Mouse (Mus musculus): ENCODE results near the gene Cnot1.
A peak's percentile ranks its signal among the peaks of the same experiment; 100 is the strongest.

The Cnot1 gene

DNA sequence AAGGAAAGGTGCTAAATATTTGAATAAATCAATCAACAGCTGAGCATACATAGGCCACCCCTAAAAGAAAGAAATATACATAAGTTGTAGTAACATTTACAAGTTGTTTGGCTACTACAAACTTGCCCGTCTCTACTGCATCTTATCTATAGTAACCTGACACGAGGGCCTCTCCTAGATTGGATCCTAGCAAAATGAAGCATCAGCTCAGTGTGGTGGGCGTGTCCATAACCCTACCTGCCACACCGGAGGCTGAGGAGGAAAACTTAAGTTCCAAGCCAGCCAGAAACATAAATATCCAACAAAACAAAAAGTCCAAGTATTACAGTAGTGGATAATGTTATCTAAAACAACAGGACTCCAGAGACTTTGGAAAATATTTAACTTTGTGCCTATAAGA lies 79.6 kb downstream of the Cnot1 start:
- no peak for DNase-seq (ENCODE audit: low read depth)

DNA sequence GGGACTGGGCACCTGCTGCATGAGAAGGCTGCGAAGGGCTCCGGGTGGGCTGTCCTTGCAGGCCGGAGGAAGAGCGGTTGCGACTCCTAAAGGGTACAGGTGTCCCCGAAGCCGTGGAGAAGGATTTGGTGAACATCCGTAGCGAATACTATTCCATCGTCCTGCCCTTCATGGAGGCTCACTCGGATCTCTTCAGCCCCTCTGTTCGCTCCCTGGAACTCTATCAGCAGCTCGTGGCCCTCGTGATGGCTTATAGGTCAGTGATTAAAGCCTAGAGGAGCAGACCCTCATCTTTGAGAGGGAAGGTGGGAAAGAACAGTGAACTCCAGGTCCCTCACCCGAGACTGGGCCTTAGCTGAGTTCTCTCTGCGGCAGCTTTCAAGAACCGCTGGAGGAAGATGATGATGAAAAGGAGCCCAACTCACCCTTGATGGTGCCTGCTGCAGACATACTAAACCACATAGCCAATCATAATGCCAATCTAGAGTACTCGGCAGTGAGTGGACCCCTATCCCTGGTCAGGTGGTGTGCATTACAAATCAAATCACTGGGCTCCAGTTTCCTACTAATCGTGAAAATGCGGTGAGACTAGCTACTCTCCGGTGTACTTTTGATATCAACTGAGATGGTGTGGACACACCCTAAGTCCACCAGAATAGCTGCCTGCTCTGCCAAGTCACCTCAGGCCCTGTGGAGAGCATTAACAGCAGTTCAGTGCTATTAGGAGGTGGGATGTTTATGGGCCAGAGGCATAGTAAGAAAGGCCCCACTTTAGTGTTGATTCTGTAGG lies 90.5 kb downstream of the Cnot1 start:
- DNase-seq (ENCODE audit: low read depth) = no peak

DNA sequence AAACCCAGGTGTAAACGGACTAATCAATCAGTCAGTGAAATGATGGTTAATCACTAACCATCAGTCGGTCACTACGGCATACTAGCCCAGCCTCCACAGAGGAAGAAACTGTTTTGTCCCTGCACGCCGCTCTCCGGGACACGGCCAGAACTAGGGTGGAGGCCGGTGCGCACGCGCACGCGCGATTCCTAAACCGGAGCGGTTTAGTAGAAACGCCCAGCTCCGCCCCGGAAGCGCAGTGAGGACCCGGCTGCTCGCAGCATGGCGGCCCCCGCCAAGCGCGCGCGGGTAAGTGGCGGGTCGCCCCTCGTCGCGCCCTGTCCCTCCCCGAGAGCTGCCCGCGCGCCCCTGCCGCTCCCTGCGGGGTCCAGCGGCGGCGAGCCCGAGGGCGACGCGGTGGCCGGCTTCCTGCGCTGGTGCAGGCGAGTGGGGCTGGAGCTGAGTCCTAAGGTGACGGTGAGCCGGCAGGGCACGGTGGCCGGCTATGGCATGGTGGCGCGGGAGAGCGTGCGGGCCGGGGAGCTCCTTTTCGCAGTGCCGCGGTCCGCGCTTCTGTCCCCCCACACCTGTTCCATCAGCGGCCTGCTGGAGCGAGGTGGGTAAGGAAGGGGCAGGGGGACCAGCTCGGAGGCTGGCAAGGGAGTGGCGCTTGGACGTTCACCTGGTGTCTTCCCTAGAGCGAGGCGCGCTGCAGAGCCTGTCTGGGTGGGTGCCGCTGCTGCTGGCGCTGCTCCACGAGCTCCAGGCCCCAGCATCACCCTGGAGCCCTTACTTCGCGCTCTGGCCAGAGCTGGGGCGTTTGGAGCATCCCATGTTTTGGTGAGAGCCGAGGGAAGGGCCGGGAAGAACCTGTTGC lies 91.4 kb downstream of the Cnot1 start, which contains the start of gene Setd6:
TSS of gene Setd6 (plus strand) at position 206 of the 856 bp plus-strand sequence.
- peak; percentile 84 for DNase-seq (ENCODE audit: low read depth)

DNA sequence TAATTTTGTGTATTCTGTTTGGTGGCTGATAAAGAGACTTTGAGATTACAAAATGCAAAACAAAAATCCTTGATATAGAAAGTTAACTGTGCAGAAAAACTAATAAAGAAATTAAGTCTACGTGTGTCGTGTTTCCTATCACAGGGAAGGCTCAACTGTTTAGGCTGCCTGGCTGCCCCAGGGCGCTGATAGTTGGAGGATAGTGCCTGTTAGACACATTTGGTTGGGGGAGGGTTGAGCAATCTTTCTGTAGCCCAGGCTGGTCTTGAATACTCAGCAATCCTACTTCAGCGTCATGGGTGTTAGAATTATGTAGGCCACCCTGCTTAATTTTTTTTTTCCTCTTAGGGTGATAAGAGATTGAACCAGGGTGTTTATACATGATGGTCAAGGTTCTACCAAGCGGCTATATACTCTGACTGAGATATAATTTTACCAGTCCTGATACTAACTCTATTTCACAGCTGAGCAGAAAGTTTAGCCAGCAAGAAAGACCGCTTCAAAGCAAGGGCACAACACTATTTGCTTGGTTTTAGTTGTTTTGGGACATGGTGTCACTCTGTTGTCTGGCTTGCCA lies 92.3 kb downstream of the Cnot1 start:
- no peak for DNase-seq (ENCODE audit: low read depth)

DNA sequence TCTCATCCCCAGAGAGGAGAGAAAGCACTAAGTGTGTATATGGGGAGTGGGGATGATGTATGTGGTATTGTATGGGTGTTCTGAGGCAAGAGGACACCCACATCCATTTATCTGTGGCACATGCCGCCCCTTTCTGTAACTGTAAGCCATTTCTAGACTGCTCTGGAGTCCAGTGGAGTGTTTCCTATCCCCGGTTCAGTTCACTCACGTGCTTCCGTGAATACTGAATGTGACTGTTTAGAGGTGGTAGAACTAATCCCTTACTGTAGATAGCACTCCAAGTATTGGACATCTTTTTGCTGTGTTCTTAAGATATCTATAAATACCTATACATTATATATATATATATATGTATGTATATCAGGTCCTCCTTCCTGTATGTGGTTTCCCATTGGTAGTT lies 92.9 kb downstream of the Cnot1 start:
- DNase-seq (ENCODE audit: low read depth) = no peak

DNA sequence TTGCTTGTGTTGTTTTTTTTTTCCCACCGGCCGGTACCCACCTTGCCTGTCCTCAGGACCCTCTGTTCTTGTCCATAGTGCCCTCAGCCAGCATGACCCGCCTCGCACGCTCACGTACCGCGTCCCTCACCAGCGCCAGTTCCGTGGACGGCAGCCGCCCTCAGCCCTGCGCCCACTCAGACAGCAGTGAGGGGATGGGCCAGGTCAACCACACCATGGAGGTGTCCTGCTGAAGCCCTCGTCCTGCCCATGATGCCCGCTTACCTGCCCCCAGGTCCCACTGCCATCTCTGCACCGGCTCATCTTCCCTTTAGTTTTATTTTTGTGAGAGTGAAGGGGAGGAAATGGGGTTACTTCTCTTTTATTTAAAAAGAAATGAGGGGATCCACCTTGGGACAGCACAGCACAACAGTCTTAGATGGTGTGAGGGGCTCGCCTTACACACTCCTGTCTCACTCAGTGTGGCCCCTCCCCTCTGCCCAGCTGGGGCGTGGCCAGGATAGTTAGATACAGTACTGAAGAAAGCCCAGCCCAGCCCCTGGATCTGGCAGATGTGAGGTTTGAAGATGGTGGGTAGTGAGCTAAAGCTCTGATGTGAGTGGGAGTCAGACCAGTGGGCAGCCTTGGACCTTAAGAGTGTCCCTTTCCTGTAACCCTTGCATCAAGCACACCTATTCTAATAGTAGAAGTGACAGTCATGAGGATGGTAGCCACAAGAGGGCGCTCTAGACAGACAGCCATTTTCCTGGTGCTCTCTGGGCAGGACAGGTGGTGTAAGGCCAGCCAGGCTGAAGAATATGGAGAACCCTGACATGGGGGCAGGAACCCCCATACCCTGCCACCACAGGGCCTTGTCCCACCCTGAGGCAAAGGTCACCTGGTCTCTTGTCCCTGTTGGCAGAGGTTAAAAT lies 93.9 kb downstream of the Cnot1 start:
- DNase-seq (ENCODE audit: low read depth) = peak; percentile 73

DNA sequence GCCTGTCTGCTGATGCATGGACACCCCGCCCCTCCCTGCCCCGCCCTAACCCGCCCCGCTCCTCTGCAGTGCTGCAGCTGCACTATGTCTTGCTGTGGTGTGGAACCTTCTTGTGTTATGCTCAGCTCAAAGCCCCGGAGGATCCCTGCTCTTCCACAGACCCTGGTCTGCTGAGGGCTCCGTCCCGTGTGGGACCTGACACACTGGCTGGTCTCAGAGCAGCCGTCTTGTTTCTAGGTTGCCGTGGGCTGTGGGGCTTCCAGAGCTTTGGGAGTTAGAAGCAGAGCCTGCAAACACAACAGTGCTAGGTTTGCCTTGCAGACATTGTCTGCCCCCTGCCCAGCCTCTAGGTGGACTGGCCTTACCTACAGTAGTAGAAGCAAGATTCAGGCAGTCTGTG lies 94.9 kb downstream of the Cnot1 start:
- DNase-seq (ENCODE audit: low read depth) = no peak

DNA sequence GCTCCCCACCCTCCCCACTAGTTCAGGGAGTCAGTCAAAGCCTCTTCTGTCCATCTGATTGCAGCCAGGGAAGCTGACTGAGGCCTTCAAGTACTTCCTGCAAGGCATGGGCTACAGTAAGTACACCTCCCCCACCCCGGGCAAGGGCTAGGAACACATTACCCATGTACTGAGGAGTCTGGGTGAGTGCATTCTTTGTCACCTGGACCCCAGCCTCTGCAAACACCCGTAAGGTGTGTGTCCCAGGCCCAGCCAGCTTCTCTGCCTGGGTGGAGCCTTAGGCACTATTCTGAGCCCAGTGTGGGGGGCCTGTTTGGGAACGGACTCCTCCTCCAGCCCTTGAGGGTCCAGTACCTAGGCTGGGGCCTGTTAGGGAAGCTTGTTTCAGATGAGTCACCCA lies 96.2 kb downstream of the Cnot1 start:
- no peak for DNase-seq (ENCODE audit: low read depth)

DNA sequence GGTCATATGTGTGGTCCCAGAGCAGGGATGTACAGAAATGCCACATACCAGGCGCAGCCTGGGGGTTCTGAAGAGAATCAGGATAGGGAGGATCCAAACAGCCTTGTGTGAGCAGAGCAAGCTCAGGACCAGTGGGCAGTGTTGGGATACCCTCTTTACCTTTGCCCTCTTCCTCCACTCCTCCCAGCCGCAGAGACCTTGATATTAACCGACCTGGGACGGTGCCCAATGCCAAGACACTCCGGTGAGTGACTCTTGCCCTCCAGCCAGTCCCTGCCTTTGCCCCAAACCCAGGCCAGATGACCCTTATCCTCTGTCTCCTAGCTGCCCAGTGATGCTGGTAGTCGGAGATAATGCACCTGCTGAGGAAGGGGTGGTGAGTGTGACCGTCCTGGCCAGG lies 97.7 kb downstream of the Cnot1 start:
- DNase-seq (ENCODE audit: low read depth) = no peak

DNA sequence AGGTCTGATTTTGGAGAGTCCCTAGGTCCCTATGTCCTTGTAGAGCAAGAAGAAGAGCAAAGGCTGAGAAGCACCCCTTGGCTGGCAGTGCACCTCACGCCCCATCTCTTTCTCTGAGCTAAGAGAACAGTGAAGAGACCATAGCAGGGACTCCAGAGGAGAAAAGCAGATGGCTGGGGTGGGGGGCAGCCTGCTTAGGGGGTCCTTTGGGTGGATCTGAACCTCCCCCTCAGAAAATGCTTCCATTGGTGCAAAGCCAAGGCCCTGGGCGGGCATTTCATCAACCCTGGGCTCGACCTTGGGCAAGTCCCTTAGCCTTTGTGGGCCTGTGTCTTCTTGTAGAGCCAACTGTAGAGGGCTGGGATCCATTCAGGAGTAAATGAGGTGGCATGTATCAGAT lies 102.7 kb downstream of the Cnot1 start:
- no peak for DNase-seq (ENCODE audit: low read depth)

DNA sequence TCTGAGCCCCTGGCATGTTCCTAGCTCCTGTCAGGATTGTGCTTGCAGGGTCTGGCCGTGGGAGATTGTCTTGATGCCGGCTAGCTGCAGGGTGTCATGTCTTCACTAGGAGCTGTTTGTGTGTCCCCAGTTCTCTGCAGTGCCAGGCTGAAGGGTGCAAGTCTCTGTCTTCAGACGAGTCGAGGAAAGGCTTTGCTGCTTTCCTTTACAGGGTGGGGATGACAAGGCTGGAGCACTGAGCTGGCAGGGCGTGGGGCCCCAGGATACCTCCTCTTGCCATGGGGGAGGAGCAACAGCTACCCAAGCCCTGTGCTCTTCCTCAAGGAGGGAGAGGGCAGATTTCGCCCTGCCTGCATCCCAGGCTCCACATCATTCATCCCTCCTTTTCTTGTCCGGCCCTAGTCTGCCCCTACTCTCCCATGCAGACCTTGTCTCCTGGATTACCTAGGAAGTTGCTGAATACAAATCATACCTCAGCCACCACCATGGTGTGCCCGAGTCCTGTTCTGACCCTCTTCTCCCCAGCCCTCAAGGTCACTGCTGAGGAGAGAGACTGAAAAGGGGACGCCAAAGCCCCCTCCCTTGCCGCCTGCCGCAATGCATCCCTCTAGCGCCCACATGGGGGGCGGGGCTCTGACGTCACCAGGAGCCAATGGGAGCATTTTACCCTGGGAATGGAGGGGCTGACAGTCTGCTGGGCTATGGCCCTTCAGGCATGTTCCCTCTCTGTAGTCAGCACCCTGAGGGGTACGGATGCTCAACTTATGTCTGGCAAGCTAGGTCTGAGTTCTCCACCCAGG lies 103.6 kb downstream of the Cnot1 start:
- no peak for DNase-seq (ENCODE audit: low read depth)

DNA sequence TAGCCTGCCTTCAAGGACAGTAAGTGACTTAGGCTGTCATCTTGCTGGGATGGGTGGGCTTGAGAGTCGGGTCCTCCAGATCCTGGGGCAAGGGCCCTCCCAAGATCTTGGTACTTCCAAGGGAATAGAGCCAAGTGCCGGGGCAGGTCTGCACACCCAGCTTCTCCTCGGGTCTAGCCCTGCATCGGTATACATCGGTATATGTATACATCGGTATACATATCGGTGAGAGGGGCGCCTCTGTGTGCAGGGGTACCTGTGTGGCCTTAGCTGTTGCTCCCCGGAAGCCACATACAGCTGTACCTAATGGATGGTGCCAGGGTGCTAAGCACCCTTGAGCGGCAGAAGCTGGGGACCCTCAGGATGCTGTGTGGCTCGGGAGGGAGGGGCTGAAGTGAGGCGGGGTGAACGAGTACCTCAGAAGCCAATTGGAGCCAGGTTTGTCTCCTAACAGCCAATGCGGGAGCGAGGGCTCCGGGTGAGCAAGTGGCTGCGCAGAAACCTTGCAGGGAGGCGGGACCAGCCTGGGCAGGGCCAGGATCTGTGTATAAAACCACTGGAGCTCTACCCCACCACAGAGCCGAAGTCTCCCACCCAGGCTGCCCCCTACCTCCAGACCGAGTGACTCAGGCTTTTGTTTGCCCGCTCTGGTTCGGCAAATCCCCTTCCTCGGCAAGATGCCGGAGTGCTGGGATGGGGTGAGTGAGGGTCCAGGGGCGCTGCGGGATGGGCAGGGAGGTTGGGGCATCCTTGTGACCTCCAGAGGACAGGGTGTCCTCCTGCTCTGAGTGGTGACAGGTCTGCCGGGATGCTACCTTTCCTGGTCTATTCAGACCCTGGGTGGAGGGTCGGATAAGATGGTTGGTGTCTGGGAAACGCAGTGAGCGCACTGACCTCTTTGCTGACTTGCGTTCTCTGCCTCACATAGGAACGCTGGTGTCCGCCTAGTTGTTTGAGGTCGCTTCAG lies 104.5 kb downstream of the Cnot1 start:
- peak; percentile 68 for DNase-seq (ENCODE audit: low read depth)

DNA sequence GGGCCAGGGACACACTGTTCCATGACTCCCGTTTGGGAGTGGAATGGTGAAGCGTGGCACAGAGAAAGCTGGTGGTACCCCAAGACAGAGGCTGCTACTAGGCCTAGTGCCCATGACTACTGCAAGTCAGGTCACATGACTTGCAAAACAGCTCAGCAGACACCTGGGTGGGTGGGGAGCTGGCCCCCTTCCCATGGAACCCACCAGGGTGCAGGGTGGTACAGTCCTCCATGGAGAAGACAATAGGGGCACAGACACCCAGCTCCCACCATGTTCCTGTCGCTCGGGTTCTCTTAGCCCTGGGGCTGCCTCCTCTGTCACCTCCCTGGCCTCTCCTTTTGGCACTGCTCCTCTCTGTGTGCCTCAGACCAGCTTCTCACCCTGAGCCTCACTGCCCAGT lies 105.5 kb downstream of the Cnot1 start:
- DNase-seq (ENCODE audit: low read depth) = no peak

DNA sequence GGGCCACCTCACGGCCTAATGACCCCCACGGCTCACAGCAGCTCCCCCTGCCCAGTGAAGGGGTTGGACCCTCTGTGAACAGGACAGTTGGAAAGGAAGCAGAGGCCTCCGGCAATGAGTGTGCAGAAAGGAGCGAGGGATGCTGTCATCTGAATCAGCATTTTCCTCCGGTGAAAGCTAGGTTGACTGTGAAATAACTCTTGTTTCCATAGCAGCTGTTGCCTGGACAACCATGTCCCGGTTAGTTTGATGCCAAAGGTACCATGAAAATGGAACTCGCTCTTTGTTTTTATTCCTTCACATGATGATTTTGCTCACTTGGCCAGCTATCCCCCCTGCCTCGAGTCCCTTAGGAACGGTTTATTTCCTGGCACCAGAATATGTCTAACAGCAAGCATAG lies 107.0 kb downstream of the Cnot1 start:
- DNase-seq (ENCODE audit: low read depth) = no peak

DNA sequence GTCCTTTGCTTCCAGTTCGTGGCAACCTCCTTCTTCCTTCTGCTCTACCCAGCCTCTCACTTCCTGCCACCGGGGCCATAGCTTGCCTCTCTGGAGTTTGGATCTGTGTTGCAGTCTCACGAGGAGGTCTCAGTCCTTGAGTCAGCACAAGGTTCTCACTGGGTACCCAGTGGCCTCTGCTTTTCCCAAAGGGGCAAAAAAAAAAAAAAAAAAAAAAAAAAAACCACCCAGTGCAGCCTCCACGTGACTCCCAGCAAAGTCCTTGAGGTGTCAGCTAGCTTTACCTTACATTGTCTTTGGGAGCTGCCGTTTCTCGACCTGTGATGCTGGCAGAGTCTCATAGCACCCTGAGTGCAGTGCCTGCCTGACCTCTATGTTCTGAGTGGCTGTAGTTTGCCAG lies 109.1 kb downstream of the Cnot1 start:
- no peak for DNase-seq (ENCODE audit: low read depth)

DNA sequence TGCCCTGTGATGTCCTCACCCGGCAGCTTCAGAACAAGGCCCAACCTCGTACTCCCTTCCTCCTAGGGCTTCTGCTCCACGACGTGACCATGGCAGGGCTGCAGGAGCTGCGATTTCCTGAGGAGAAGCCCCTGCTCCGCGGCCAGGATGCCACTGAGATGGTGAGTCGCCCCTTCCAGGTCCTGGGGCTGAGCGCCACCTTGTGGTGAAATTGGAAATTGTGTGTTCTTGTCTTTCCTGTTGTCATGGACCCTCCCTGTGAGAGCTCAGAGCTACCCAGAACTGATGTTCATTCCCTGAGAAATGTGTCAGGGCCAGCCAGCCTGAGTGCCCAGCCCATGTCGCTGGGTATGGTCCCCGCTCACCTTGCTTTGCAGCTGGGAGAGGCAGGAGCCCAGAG lies 110.1 kb downstream of the Cnot1 start:
- DNase-seq (ENCODE audit: low read depth) = peak; percentile 76

DNA sequence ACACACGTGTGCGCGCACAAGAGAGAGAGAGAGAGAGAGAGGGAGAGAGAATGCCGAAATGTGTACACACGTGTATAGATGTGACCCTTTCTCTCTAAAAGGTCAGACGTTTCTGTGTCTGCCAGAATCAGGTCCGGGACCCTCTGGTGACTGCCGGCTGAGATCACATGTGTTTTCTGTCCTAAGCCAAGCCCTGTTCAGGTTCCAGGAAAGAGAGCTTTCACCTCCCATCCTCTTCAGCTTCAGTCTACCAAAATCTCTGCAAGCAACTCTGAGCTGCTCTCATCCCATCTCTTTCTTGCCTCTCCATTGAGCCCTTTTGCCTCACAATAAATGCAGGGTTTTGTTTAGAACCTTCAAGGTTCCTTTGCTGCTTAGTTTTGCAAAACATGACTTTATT lies 110.6 kb downstream of the Cnot1 start:
- no peak for DNase-seq (ENCODE audit: low read depth)

DNA sequence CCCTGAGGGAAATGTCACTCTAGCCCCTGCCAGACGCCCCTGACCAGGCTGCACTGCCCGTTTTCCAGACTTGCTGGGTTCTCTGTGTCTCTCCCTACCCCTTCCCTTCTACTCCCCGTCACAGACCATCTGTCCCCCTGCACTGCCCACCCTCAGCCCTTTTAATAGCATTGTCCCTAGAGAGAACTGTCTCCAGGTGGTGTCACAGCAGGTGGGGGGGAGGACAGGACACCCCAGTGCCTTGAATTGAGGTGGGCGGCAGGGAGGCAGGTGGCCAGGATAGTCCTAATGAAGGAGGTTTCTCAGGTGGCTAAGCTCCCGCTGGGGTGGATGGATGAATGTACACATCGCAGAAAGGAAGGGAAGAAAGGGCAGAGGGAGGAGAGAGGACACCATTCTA lies 112.6 kb downstream of the Cnot1 start:
- no peak for DNase-seq (ENCODE audit: low read depth)

DNA sequence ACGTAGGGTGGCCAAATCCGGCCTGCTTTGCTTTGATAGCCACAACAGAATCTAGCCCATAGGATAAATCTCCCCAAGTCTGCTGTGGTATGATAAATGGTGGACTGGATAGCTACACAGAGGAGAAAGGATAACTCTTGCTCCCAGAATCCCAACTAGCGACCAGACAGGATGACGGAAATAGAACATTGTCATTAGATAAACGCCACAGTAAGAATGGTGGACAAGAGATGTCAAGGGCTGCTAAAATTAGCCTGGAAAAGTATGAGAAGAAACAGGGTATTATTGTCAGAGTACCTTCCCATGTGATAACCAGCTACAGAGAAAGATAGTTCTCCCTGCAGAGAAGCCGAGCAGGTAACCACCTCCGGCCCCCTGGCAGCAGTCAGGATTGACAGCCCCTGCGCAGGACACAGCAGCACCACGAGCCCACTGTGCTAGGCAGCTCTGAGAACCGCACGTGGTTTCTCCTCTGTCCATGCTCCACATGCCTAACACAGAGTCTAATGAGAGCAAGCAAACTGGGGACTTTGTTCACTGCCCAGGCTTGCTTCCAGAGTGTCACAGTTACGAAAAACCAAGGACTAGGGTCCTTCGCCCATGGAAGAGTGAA lies 116.2 kb downstream of the Cnot1 start:
- DNase-seq (ENCODE audit: low read depth) = no peak

Measured in c-Kit-positive CD71-negative TER-119-negative erythroid progenitor cells, embryonic 14.5 days (primary cell).